9 mouse cellular contexts compared by ENCODE assay signal in the genomic region with DNA sequence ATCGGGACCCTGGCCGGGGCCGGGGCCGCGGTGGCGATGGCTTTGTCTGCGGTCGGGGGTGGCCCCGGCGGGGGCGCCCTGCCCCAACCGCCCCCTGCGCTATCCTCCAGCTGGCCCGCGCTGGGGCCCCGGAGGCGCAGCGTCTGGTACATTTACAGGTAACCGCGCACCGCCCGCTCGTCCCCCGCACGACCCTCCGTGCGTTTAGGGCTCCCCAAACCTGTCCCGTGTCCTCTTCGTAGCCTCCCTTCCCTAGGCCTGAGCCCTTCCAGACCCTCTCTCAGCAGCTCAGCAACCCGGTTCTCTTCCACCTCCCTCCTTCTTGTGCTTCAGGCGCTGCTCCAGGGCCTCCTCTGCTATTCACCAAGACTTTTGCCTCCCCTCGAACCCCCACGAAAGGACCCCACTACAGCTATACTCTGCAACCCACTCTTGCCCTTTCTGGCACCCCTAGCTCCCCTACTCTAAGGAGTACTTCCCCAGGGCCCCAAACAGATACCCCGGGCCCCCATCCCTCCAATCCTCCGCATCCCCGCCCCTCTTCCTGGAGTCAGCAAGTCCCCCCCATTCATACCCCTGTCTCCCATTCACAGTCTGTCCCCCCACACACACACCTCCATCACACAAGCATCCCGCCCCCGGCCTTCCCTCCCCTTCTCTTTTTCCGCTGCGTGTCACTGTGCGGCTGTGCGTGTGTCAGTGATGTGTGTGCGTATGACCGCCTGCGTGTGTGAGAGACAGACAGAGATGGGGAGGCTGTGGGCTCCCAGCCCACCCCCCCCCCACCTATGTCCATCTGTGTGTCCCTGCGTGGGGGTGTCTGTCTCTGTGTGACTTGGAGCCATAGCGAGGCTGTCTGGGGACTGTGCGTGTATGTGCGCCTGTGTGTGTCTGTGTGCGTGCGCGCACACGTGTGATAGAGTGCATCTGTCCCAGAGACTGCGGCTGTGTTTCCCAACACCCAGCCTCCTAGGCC. TPM values are rescaled to one million over a fixed set of nuclear protein-coding genes. Genes with fewer than 3 reads are reported as not detected.
A peak's percentile ranks its signal among the peaks of the same experiment; 100 is the strongest.
DNase-seq lines count a peak whose midpoint lies in the region; ATAC-seq lines count a peak whose summit lies in the region.
"Had no signal": no experiment of that assay in that cellular context is flagged by ENCODE, and none has a peak within 500 bp of the region (broad histone marks: within the 10 kb centered on the region; RNA-seq: fewer than 3 reads in every experiment).

No protein-coding gene starts in this region.

- no peak for ATAC-seq in heart, embryonic 15.5 days (replicated peaks; ENCODE audit: insufficient number of reproducible peaks, insufficient read depth, low FRiP score, low read depth)
- ATAC-seq in hindbrain, embryonic 12.5 days (ENCODE audit: low FRiP score): peak; percentile 66
- peak; percentile 79 for ATAC-seq in midbrain, embryonic 15.5 days (replicated peaks)
- ATAC-seq in erythroblast, adult 5-6 weeks (replicated peaks; ENCODE audit: low FRiP score, poor library complexity, severe bottlenecking): no peak

- H3K4me2 ChIP-seq in heart, embryonic 15.5 days: peak overlapping the region; percentile 65
- H3K4me2 ChIP-seq in hindbrain, embryonic 12.5 days (replicated peaks): peak overlapping the region; percentile 89
- peak overlapping the region; percentile 96 for H3K4me2 ChIP-seq in midbrain, embryonic 15.5 days

- peaks cover 9% of the 10 kb centered on the region for H3K4me1 ChIP-seq in heart, embryonic 15.5 days (replicated peaks)
- peaks cover 22% of the 10 kb centered on the region for H3K4me1 ChIP-seq in hindbrain, embryonic 12.5 days
- peaks cover 31% of the 10 kb centered on the region for H3K4me1 ChIP-seq in midbrain, embryonic 15.5 days

- no peak overlapping the region for H3K27ac ChIP-seq in heart, embryonic 15.5 days
- H3K27ac ChIP-seq in hindbrain, embryonic 12.5 days: peak overlapping the region; percentile 93
- H3K27ac ChIP-seq in midbrain, embryonic 15.5 days: peak overlapping the region; percentile 92

- no peak for DNase-seq in heart, adult 8-10 months (ENCODE audit: low spot score)
- DNase-seq in cerebellum, adult 11-12 months: peak; percentile 81
- no peak for DNase-seq in embryo, embryonic 11 days
- DNase-seq in urinary bladder, postnatal 10 days (ENCODE audit: low spot score): no peak

- 4% methylated on average over 43 of the region's 54 CpGs for WGBS in heart, embryonic 15.5 days
- WGBS in hindbrain, embryonic 12.5 days: 1% methylated on average over 43 of the region's 54 CpGs
- WGBS in midbrain, embryonic 15.5 days: 2% methylated on average over 51 of the region's 54 CpGs

- peak overlapping the region; percentile 41 for H3K4me3 ChIP-seq in heart, embryonic 15.5 days
- peak overlapping the region; percentile 74 for H3K4me3 ChIP-seq in hindbrain, embryonic 12.5 days
- H3K4me3 ChIP-seq in midbrain, embryonic 15.5 days: peak overlapping the region; percentile 75

- no peak overlapping the region for H3K9ac ChIP-seq in heart, embryonic 15.5 days
- peak overlapping the region; percentile 82 for H3K9ac ChIP-seq in hindbrain, embryonic 12.5 days
- H3K9ac ChIP-seq in midbrain, embryonic 15.5 days: peak overlapping the region; percentile 90

- peaks cover 85% of the 10 kb centered on the region for H3K27me3 ChIP-seq in heart, embryonic 15.5 days
- peaks cover 74% of the 10 kb centered on the region for H3K27me3 ChIP-seq in hindbrain, embryonic 12.5 days
- no peaks in the 10 kb centered on the region for H3K27me3 ChIP-seq in midbrain, embryonic 15.5 days (replicated peaks)

- H3K36me3 ChIP-seq in heart, embryonic 15.5 days: no peaks in the 10 kb centered on the region
- H3K36me3 ChIP-seq in hindbrain, embryonic 12.5 days: no peaks in the 10 kb centered on the region
- H3K36me3 ChIP-seq in midbrain, embryonic 15.5 days (replicated peaks): peaks cover 3% of the 10 kb centered on the region; the same call in 1 of the 2 replicates

- H3K9me3 ChIP-seq in heart, embryonic 15.5 days (replicated peaks): no peaks in the 10 kb centered on the region
- H3K9me3 ChIP-seq in hindbrain, embryonic 12.5 days (replicated peaks): no peaks in the 10 kb centered on the region; the same call in 1 of the 2 replicates
- no peaks in the 10 kb centered on the region for H3K9me3 ChIP-seq in midbrain, embryonic 15.5 days

RNA-seq across cellular contexts. Expression of a gene that starts 26.3 kb away (rescaled TPM):
- polyA plus RNA-seq in heart, embryonic 15.5 days (2015; fragmentation: Nextera tagmentation; extraction: Ambion mirVana): 0.58 and 0.74 TPM in 2 replicates
- 1 to 10 TPM; 1.8 to 4.7 (median 3.3) TPM for total RNA-seq in heart, adult 8-10 months (2022)
- 12.5 and 12.8 TPM in 2 replicates for polyA plus RNA-seq in hindbrain, embryonic 12.5 days (2016; fragmentation: Nextera tagmentation; extraction: Ambion mirVana)
- 39.8 and 46.5 TPM in 2 replicates for polyA plus RNA-seq in midbrain, embryonic 15.5 days (2015; fragmentation: Nextera tagmentation; extraction: Ambion mirVana)
- not detected in 2 replicates for total RNA-seq in erythroblast, adult 5-6 weeks (2015; ENCODE audit: low replicate concordance)
- total RNA-seq in erythroblast, adult 5-6 weeks (2017; ENCODE audit: low replicate concordance): not detected in 2 replicates

RNA-seq across cellular contexts. Expression of a gene that starts 29.6 kb away (rescaled TPM):
- polyA plus RNA-seq in heart, embryonic 15.5 days (2015; fragmentation: Nextera tagmentation; extraction: Ambion mirVana): 1.0 and 2.5 TPM in 2 replicates
- 1 to 10 TPM in 1 of 4 experiments, under 1 TPM in 3; 0.41 to 1.2 (median 0.67) TPM for total RNA-seq in heart, adult 8-10 months (2022)
- 2.0 and 2.9 TPM in 2 replicates for polyA plus RNA-seq in hindbrain, embryonic 12.5 days (2016; fragmentation: Nextera tagmentation; extraction: Ambion mirVana)
- 3.6 and 3.9 TPM in 2 replicates for polyA plus RNA-seq in midbrain, embryonic 15.5 days (2015; fragmentation: Nextera tagmentation; extraction: Ambion mirVana)
- 0.19 and 0.63 TPM in 2 replicates for total RNA-seq in erythroblast, adult 5-6 weeks (2015; ENCODE audit: low replicate concordance)
- total RNA-seq in erythroblast, adult 5-6 weeks (2017; ENCODE audit: low replicate concordance): 0.28 and 1.0 TPM in 2 replicates

RNA-seq across cellular contexts. Expression of a gene that starts 47.6 kb away (rescaled TPM):
- 0.71 and 0.82 TPM in 2 replicates for polyA plus RNA-seq in heart, embryonic 15.5 days (2015; fragmentation: Nextera tagmentation; extraction: Ambion mirVana)
- total RNA-seq in heart, adult 8-10 months (2022): 1 to 10 TPM; 2.4 to 3.7 (median 3.1) TPM
- 6.8 and 7.5 TPM in 2 replicates for polyA plus RNA-seq in hindbrain, embryonic 12.5 days (2016; fragmentation: Nextera tagmentation; extraction: Ambion mirVana)
- 56.3 and 57.2 TPM in 2 replicates for polyA plus RNA-seq in midbrain, embryonic 15.5 days (2015; fragmentation: Nextera tagmentation; extraction: Ambion mirVana)
- not detected in 2 replicates for total RNA-seq in erythroblast, adult 5-6 weeks (2015; ENCODE audit: low replicate concordance)
- total RNA-seq in erythroblast, adult 5-6 weeks (2017; ENCODE audit: low replicate concordance): not detected in 2 replicates
- total RNA-seq: neutrophil, adult 5-6 weeks had no signal

RNA-seq across cellular contexts. Expression of a gene that starts 49.3 kb away (rescaled TPM):
- 0.13 and 0.47 TPM in 2 replicates for polyA plus RNA-seq in heart, embryonic 15.5 days (2015; fragmentation: Nextera tagmentation; extraction: Ambion mirVana)
- total RNA-seq in heart, adult 8-10 months (2022): under 1 TPM in 1 of 4 experiments, not detected in 3; 0.46 TPM
- polyA plus RNA-seq in hindbrain, embryonic 12.5 days (2016; fragmentation: Nextera tagmentation; extraction: Ambion mirVana): 1.1 and 1.9 TPM in 2 replicates
- 2.1 and 2.6 TPM in 2 replicates for polyA plus RNA-seq in midbrain, embryonic 15.5 days (2015; fragmentation: Nextera tagmentation; extraction: Ambion mirVana)
- total RNA-seq in erythroblast, adult 5-6 weeks (2015; ENCODE audit: low replicate concordance): not detected in 2 replicates
- total RNA-seq in erythroblast, adult 5-6 weeks (2017; ENCODE audit: low replicate concordance): not detected in 2 replicates
- total RNA-seq: neutrophil, adult 5-6 weeks had no signal

Comparison
In these comparisons a context has a peak if more than half of its experiments do, and no peak if none do; other contexts are left out.
1. ATAC-seq: peak in hindbrain, embryonic 12.5 days (single experiment) and midbrain, embryonic 15.5 days (single experiment); none in heart, embryonic 15.5 days (single experiment) and erythroblast, adult 5-6 weeks (single experiment).
2. Peak in every context shown above with its lines, with median percentiles within 50 percentile points of each other: H3K4me2 ChIP-seq and H3K4me3 ChIP-seq.